Comparison of ENCODE assay signal across 9 mouse cellular contexts in genomic region chr4:26247925-26248856, GRCm38 (mm10).
DNase-seq lines count a peak whose midpoint lies in the region; ATAC-seq and TF ChIP-seq lines count a peak whose summit lies in the region.
"Had no signal": no experiment of that assay in that cellular context is flagged by ENCODE, and none has a peak within 500 bp of the region (broad histone marks: within the 10 kb centered on the region; RNA-seq: fewer than 3 reads in every experiment).

No protein-coding gene starts in this region.

- H3K4me1 ChIP-seq in kidney, postnatal 0 days (replicated peaks; ENCODE audit: insufficient read depth, low read length) = no peaks in the 10 kb centered on the region
- no peaks in the 10 kb centered on the region for H3K4me1 ChIP-seq in liver, embryonic 11.5 days (replicated peaks; ENCODE audit: control insufficient read depth, insufficient read depth, low read length)
- no peaks in the 10 kb centered on the region for H3K4me1 ChIP-seq in neural tube, embryonic 14.5 days (ENCODE audit: control insufficient read depth, insufficient read depth, low read length)
- H3K4me1 ChIP-seq: embryonic facial prominence, embryonic 15.5 days had no signal

- 65% methylated on average over 13 of the region's 13 CpGs for WGBS in kidney, postnatal 0 days
- 60% methylated on average over 13 of the region's 13 CpGs for WGBS in liver, embryonic 11.5 days
- 73% methylated on average over 13 of the region's 13 CpGs for WGBS in neural tube, embryonic 14.5 days

- ATAC-seq in kidney, postnatal 0 days (replicated peaks; ENCODE audit: low FRiP score, low read depth) = peak; percentile 76
- ATAC-seq in liver, embryonic 11.5 days (replicated peaks; ENCODE audit: low FRiP score) = peak; percentile 64; the same call in 1 of the 2 replicates
- peak; percentile 84 for ATAC-seq in neural tube, embryonic 14.5 days (ENCODE audit: low read depth)

- DNase-seq in thymus, postnatal 0 days (ENCODE audit: low spot score) = peak; percentile 7
- no peak for DNase-seq in thymus, adult 18-20 months
- peak; percentile 67 for DNase-seq in cerebellum, adult 9-10 months
- DNase-seq in frontal cortex, postnatal 36 days (ENCODE audit: low spot score in 2 of 2) = peak; percentile 52 to 57
- DNase-seq in kidney, postnatal 0 days (ENCODE audit: low spot score) = peak; percentile 78
- no peak for DNase-seq in liver, embryonic 11.5 days (ENCODE audit: low spot score)
- DNase-seq in urinary bladder, adult 2 months (ENCODE audit: low spot score) = peak; percentile 26

- H3K9ac ChIP-seq in kidney, postnatal 0 days (ENCODE audit: low read depth, low read length) = no peak overlapping the region
- H3K9ac ChIP-seq in liver, embryonic 11.5 days (ENCODE audit: low read depth, low read length) = no peak overlapping the region
- no peak overlapping the region for H3K9ac ChIP-seq in neural tube, embryonic 14.5 days (replicated peaks; ENCODE audit: low read depth, low read length)
- H3K9ac ChIP-seq: embryonic facial prominence, embryonic 15.5 days had no signal

- no peak overlapping the region for H3K4me3 ChIP-seq in kidney, postnatal 0 days (replicated peaks; ENCODE audit: low read depth, low read length)
- no peak overlapping the region for H3K4me3 ChIP-seq in liver, embryonic 11.5 days (ENCODE audit: low read depth, low read length)
- H3K4me3 ChIP-seq in neural tube, embryonic 14.5 days (ENCODE audit: low read depth, low read length) = no peak overlapping the region
- H3K4me3 ChIP-seq: embryonic facial prominence, embryonic 15.5 days had no signal

- H3K9me3 ChIP-seq in kidney, postnatal 0 days (replicated peaks; ENCODE audit: low read length) = no peaks in the 10 kb centered on the region
- H3K9me3 ChIP-seq in liver, embryonic 11.5 days (ENCODE audit: control insufficient read depth, low read length) = no peaks in the 10 kb centered on the region
- no peaks in the 10 kb centered on the region for H3K9me3 ChIP-seq in neural tube, embryonic 14.5 days (ENCODE audit: control insufficient read depth, low read length)
- H3K9me3 ChIP-seq: embryonic facial prominence, embryonic 15.5 days had no signal

- peak; percentile 87 for TF ChIP-seq CTCF in kidney, postnatal 0 days (IDR thresholded peaks at IDR 0.05; ENCODE audit: low read depth)

- H3K36me3 ChIP-seq in kidney, postnatal 0 days (ENCODE audit: insufficient read depth, low read length) = no peaks in the 10 kb centered on the region
- no peaks in the 10 kb centered on the region for H3K36me3 ChIP-seq in liver, embryonic 11.5 days (ENCODE audit: control insufficient read depth, insufficient read depth, low read length)
- H3K36me3 ChIP-seq in neural tube, embryonic 14.5 days (ENCODE audit: control insufficient read depth, insufficient read depth, low read length) = no peaks in the 10 kb centered on the region
- H3K36me3 ChIP-seq: embryonic facial prominence, embryonic 15.5 days had no signal

- no peak overlapping the region for H3K27ac ChIP-seq in kidney, postnatal 0 days
- no peak overlapping the region for H3K27ac ChIP-seq in liver, embryonic 11.5 days (ENCODE audit: low read depth, low read length)
- H3K27ac ChIP-seq in neural tube, embryonic 14.5 days (ENCODE audit: low read depth, low read length) = no peak overlapping the region
- H3K27ac ChIP-seq: embryonic facial prominence, embryonic 15.5 days had no signal

- no peaks in the 10 kb centered on the region for H3K27me3 ChIP-seq in kidney, postnatal 0 days (ENCODE audit: insufficient read depth, low read length)
- no peaks in the 10 kb centered on the region for H3K27me3 ChIP-seq in liver, embryonic 11.5 days (replicated peaks; ENCODE audit: control insufficient read depth, insufficient read depth, low read length)
- no peaks in the 10 kb centered on the region for H3K27me3 ChIP-seq in neural tube, embryonic 14.5 days (ENCODE audit: control insufficient read depth, insufficient read depth, low read length)
- H3K27me3 ChIP-seq: embryonic facial prominence, embryonic 15.5 days had no signal

- no peak overlapping the region for H3K4me2 ChIP-seq in kidney, postnatal 0 days (ENCODE audit: low read length)
- H3K4me2 ChIP-seq in liver, embryonic 11.5 days = no peak overlapping the region
- no peak overlapping the region for H3K4me2 ChIP-seq in neural tube, embryonic 14.5 days (ENCODE audit: low read depth, low read length)
- H3K4me2 ChIP-seq: embryonic facial prominence, embryonic 15.5 days had no signal

Comparison
In these comparisons a context has a peak if more than half of its experiments do, and no peak if none do; other contexts are left out.
1. DNase-seq: peak in thymus, postnatal 0 days (single experiment), cerebellum, adult 9-10 months (single experiment), frontal cortex, postnatal 36 days (2 of 2), kidney, postnatal 0 days (single experiment) and urinary bladder, adult 2 months (single experiment); none in thymus, adult 18-20 months (0 of 2) and liver, embryonic 11.5 days (single experiment).
2. Peak in every context shown above with its lines, with median percentiles within 50 percentile points of each other: ATAC-seq.